Mouse (Mus musculus) adrenal gland, adult 2 months (tissue): ENCODE results near the gene Dnaaf5. TPM values are rescaled to one million over a fixed set of nuclear protein-coding genes. Genes with fewer than 3 reads are reported as not detected.

Experiments
- DNase-seq: peaks from one replicate; pipeline ENCODE4 v3.0.0; 2021
- polyA plus RNA-seq: library from polyadenylated mRNA; depleted of rRNA; stranded (reverse); fragments of >200 nt; gene quantifications from 2 replicates; pipeline ENCODE4 v1.2.3, GENCODE M21; 2012; rRNA removed
- total RNA-seq, 2 experiments: library from RNA; stranded (reverse); gene quantifications; 2 replicates each; pipeline ENCODE4 v1.2.3; 2021

Gene Dnaaf5
- total and polyA plus RNA-seq, 3 experiments = 20.1 to 46.2 (median 24.2) TPM

GRCm38 (mm10) chr5:139229716-139230115, 79.7 kb downstream of the Dnaaf5 start:
- DNase-seq = no peak

- DNase-seq = no peak
Observed at GRCm38 (mm10) chr5:139232083-139232482, 82.1 kb downstream of the Dnaaf5 start.

- no peak for DNase-seq
Observed at GRCm38 (mm10) chr5:139234423-139234822, 84.4 kb downstream of the Dnaaf5 start.

Other genes starting within 250 kb of the Dnaaf5 start
- gene Pdgfa, start 152.9 kb upstream of the Dnaaf5 start, total RNA-seq = 10 to 100 TPM; 23.8 to 37.5 TPM
- 42.9 and 56.9 TPM in 2 replicates for gene Pdgfa, start 152.9 kb upstream of the Dnaaf5 start, polyA plus RNA-seq
- 10 to 100 TPM; 32.5 to 56.3 TPM for gene Prkar1b, start 222 bp upstream of the Dnaaf5 start, total RNA-seq
- gene Prkar1b, start 222 bp upstream of the Dnaaf5 start, polyA plus RNA-seq = 31.8 and 34.3 TPM in 2 replicates
- 10 to 100 TPM; 74.4 to 93.7 TPM for gene Sun1, start 50.4 kb downstream of the Dnaaf5 start, total RNA-seq
- gene Sun1, start 50.4 kb downstream of the Dnaaf5 start, polyA plus RNA-seq = 44.5 and 61.5 TPM in 2 replicates
- 10 to 100 TPM; 68.8 to 91.5 TPM for gene Get4, start 102.1 kb downstream of the Dnaaf5 start, total RNA-seq
- gene Get4, start 102.1 kb downstream of the Dnaaf5 start, polyA plus RNA-seq = 219 and 241 TPM in 2 replicates
- 1 to 10 TPM; 4.9 to 5.0 TPM for gene Adap1, start 175.4 kb downstream of the Dnaaf5 start, total RNA-seq
- gene Adap1, start 175.4 kb downstream of the Dnaaf5 start, polyA plus RNA-seq = 8.6 and 10.5 TPM in 2 replicates
- 10 to 100 TPM; 81.2 to 85.7 TPM for gene Cox19, start 201.2 kb downstream of the Dnaaf5 start, total RNA-seq
- 97.6 and 107 TPM in 2 replicates for gene Cox19, start 201.2 kb downstream of the Dnaaf5 start, polyA plus RNA-seq
- not detected for gene Cyp2w1, start 202.4 kb downstream of the Dnaaf5 start, total RNA-seq
- not detected in 2 replicates for gene Cyp2w1, start 202.4 kb downstream of the Dnaaf5 start, polyA plus RNA-seq
- 10 to 100 TPM in 1 of 2 experiments, 1 to 10 TPM in 1; 9.2 to 21.2 TPM for gene Gpr146, start 227.5 kb downstream of the Dnaaf5 start, total RNA-seq
- 31.4 and 33.8 TPM in 2 replicates for gene Gpr146, start 227.5 kb downstream of the Dnaaf5 start, polyA plus RNA-seq